Comparison of ENCODE assay signal across 8 mouse cellular contexts in genomic region chr11:80154501-80154900, GRCm38 (mm10). TPM values are rescaled to one million over a fixed set of nuclear protein-coding genes. Genes with fewer than 3 reads are reported as not detected.
DNase-seq lines count a peak whose midpoint lies in the region; ATAC-seq lines count a peak whose summit lies in the region.

No protein-coding gene starts in this region.

- H3K9me3 ChIP-seq in kidney, embryonic 15.5 days (replicated peaks), result no peaks in the 10 kb centered on the region
- H3K9me3 ChIP-seq in embryonic facial prominence, embryonic 10.5 days, result no peaks in the 10 kb centered on the region
- H3K9me3 ChIP-seq in hindbrain, embryonic 13.5 days, result no peaks in the 10 kb centered on the region
- H3K9me3 ChIP-seq in midbrain, embryonic 12.5 days, result no peaks in the 10 kb centered on the region

- H3K4me3 ChIP-seq in kidney, embryonic 15.5 days (replicated peaks), result peak overlapping the region; percentile 60
- H3K4me3 ChIP-seq in embryonic facial prominence, embryonic 10.5 days, result peak overlapping the region; percentile 61
- peak overlapping the region; percentile 51 for H3K4me3 ChIP-seq in hindbrain, embryonic 13.5 days
- peak overlapping the region; percentile 43 for H3K4me3 ChIP-seq in midbrain, embryonic 12.5 days

- H3K27me3 ChIP-seq in kidney, embryonic 15.5 days, result peaks cover 46% of the 10 kb centered on the region
- peaks cover 59% of the 10 kb centered on the region for H3K27me3 ChIP-seq in embryonic facial prominence, embryonic 10.5 days (replicated peaks; ENCODE audit: low read depth, poor library complexity, severe bottlenecking)
- peaks cover 67% of the 10 kb centered on the region for H3K27me3 ChIP-seq in hindbrain, embryonic 13.5 days
- H3K27me3 ChIP-seq in midbrain, embryonic 12.5 days, result peaks cover 48% of the 10 kb centered on the region

- no peaks in the 10 kb centered on the region for H3K36me3 ChIP-seq in kidney, embryonic 15.5 days
- H3K36me3 ChIP-seq in embryonic facial prominence, embryonic 10.5 days (replicated peaks), result no peaks in the 10 kb centered on the region
- no peaks in the 10 kb centered on the region for H3K36me3 ChIP-seq in hindbrain, embryonic 13.5 days
- H3K36me3 ChIP-seq in midbrain, embryonic 12.5 days, result no peaks in the 10 kb centered on the region

- DNase-seq in kidney, postnatal 10 days, result no peak
- no peak for DNase-seq in embryonic facial prominence, embryonic 10.5 days (ENCODE audit: low spot score)
- DNase-seq in ovary, postnatal 14 days (ENCODE audit: low spot score), result no peak
- DNase-seq in cerebellum, postnatal 14 days, result no peak

- H3K9ac ChIP-seq in kidney, embryonic 15.5 days, result peak overlapping the region; percentile 41; the same call in 1 of the 2 replicates
- H3K9ac ChIP-seq in hindbrain, embryonic 13.5 days, result peak overlapping the region; percentile 70
- H3K9ac ChIP-seq in midbrain, embryonic 12.5 days (replicated peaks), result 0 out of 2 replicates have a peak overlapping the region, but pooled peaks have one; percentile 53

- peak overlapping the region; percentile 84 for H3K4me2 ChIP-seq in kidney, embryonic 15.5 days
- peak overlapping the region; percentile 70 for H3K4me2 ChIP-seq in hindbrain, embryonic 13.5 days
- peak overlapping the region; percentile 62 for H3K4me2 ChIP-seq in midbrain, embryonic 12.5 days (replicated peaks)

- no peak; the same call in 1 of the 2 replicates for ATAC-seq in kidney, embryonic 15.5 days (replicated peaks; ENCODE audit: low FRiP score)
- no peak for ATAC-seq in hindbrain, embryonic 13.5 days (ENCODE audit: low FRiP score)
- no peak; the same call in 1 of the 2 replicates for ATAC-seq in midbrain, embryonic 12.5 days (ENCODE audit: low FRiP score, low read depth)
- ATAC-seq in megakaryocyte progenitor cell, adult 5-6 weeks (replicated peaks; ENCODE audit: poor library complexity), result no peak

- no peak overlapping the region for H3K27ac ChIP-seq in kidney, embryonic 15.5 days
- no peak overlapping the region; the same call in 1 of the 2 replicates for H3K27ac ChIP-seq in embryonic facial prominence, embryonic 10.5 days (replicated peaks)
- H3K27ac ChIP-seq in hindbrain, embryonic 13.5 days, result no peak overlapping the region
- H3K27ac ChIP-seq in midbrain, embryonic 12.5 days (replicated peaks), result no peak overlapping the region

- WGBS in kidney, embryonic 15.5 days, result 29% methylated on average over 25 of the region's 25 CpGs
- 24% methylated on average over 25 of the region's 25 CpGs for WGBS in embryonic facial prominence, embryonic 10.5 days
- WGBS in hindbrain, embryonic 13.5 days, result 25% methylated on average over 25 of the region's 25 CpGs
- 26% methylated on average over 25 of the region's 25 CpGs for WGBS in midbrain, embryonic 12.5 days

- H3K4me1 ChIP-seq in kidney, embryonic 15.5 days, result peaks cover 8% of the 10 kb centered on the region; the same call in 1 of the 2 replicates
- H3K4me1 ChIP-seq in embryonic facial prominence, embryonic 10.5 days, result peaks cover 10% of the 10 kb centered on the region
- peaks cover 10% of the 10 kb centered on the region for H3K4me1 ChIP-seq in hindbrain, embryonic 13.5 days (replicated peaks)
- H3K4me1 ChIP-seq in midbrain, embryonic 12.5 days, result peaks cover 6% of the 10 kb centered on the region; the same call in 1 of the 2 replicates

RNA-seq across cellular contexts. Expression of gene Adap2, which starts 0.6 kb away (rescaled TPM):
- 2.3 and 2.7 TPM in 2 replicates for polyA plus RNA-seq in kidney, embryonic 15.5 days (2015; fragmentation: Nextera tagmentation; extraction: Ambion mirVana)
- polyA plus RNA-seq in embryonic facial prominence, embryonic 10.5 days (2016; fragmentation: Nextera tagmentation; extraction: Ambion mirVana), result 0.64 and 0.69 TPM in 2 replicates
- polyA plus RNA-seq in hindbrain, embryonic 13.5 days (2015; fragmentation: Nextera tagmentation; extraction: Ambion mirVana), result 3.7 and 3.9 TPM in 2 replicates
- polyA plus RNA-seq in midbrain, embryonic 12.5 days (2016; fragmentation: Nextera tagmentation; extraction: Ambion mirVana), result 1.6 and 2.7 TPM in 2 replicates
- total RNA-seq in megakaryocyte progenitor cell, adult 5-6 weeks (2015), result 0.07 and 0.17 TPM in 2 replicates
- 0.12 and 0.61 TPM in 2 replicates for total RNA-seq in megakaryocyte progenitor cell, adult 5-6 weeks (2017)

RNA-seq across cellular contexts. Expression of gene Tefm, which starts 12.5 kb away (rescaled TPM):
- 36.3 and 36.8 TPM in 2 replicates for polyA plus RNA-seq in kidney, embryonic 15.5 days (2015; fragmentation: Nextera tagmentation; extraction: Ambion mirVana)
- 38.3 and 39.2 TPM in 2 replicates for polyA plus RNA-seq in embryonic facial prominence, embryonic 10.5 days (2016; fragmentation: Nextera tagmentation; extraction: Ambion mirVana)
- polyA plus RNA-seq in hindbrain, embryonic 13.5 days (2015; fragmentation: Nextera tagmentation; extraction: Ambion mirVana), result 25.8 and 25.9 TPM in 2 replicates
- 31.6 and 33.2 TPM in 2 replicates for polyA plus RNA-seq in midbrain, embryonic 12.5 days (2016; fragmentation: Nextera tagmentation; extraction: Ambion mirVana)
- 26.8 and 28.9 TPM in 2 replicates for total RNA-seq in megakaryocyte progenitor cell, adult 5-6 weeks (2015)
- 21.1 and 27.3 TPM in 2 replicates for total RNA-seq in megakaryocyte progenitor cell, adult 5-6 weeks (2017)

RNA-seq across cellular contexts. Expression of gene Rnf135, which starts 29.1 kb away (rescaled TPM):
- polyA plus RNA-seq in kidney, embryonic 15.5 days (2015; fragmentation: Nextera tagmentation; extraction: Ambion mirVana), result 10.1 and 11.6 TPM in 2 replicates
- 5.4 and 6.5 TPM in 2 replicates for polyA plus RNA-seq in embryonic facial prominence, embryonic 10.5 days (2016; fragmentation: Nextera tagmentation; extraction: Ambion mirVana)
- polyA plus RNA-seq in hindbrain, embryonic 13.5 days (2015; fragmentation: Nextera tagmentation; extraction: Ambion mirVana), result 3.1 and 3.9 TPM in 2 replicates
- 3.0 and 4.5 TPM in 2 replicates for polyA plus RNA-seq in midbrain, embryonic 12.5 days (2016; fragmentation: Nextera tagmentation; extraction: Ambion mirVana)
- 4.5 and 7.9 TPM in 2 replicates for total RNA-seq in megakaryocyte progenitor cell, adult 5-6 weeks (2015)
- 4.8 and 6.5 TPM in 2 replicates for total RNA-seq in megakaryocyte progenitor cell, adult 5-6 weeks (2017)

RNA-seq across cellular contexts. Expression of gene Rhot1, which starts 54.3 kb away (rescaled TPM):
- 53.3 and 54.8 TPM in 2 replicates for polyA plus RNA-seq in kidney, embryonic 15.5 days (2015; fragmentation: Nextera tagmentation; extraction: Ambion mirVana)
- 50.0 and 53.1 TPM in 2 replicates for polyA plus RNA-seq in embryonic facial prominence, embryonic 10.5 days (2016; fragmentation: Nextera tagmentation; extraction: Ambion mirVana)
- polyA plus RNA-seq in hindbrain, embryonic 13.5 days (2015; fragmentation: Nextera tagmentation; extraction: Ambion mirVana), result 66.4 and 68.4 TPM in 2 replicates
- polyA plus RNA-seq in midbrain, embryonic 12.5 days (2016; fragmentation: Nextera tagmentation; extraction: Ambion mirVana), result 70.3 and 71.0 TPM in 2 replicates
- 64.7 and 66.6 TPM in 2 replicates for total RNA-seq in megakaryocyte progenitor cell, adult 5-6 weeks (2015)
- 50.6 and 51.4 TPM in 2 replicates for total RNA-seq in megakaryocyte progenitor cell, adult 5-6 weeks (2017)
